Mouse (Mus musculus): Measurements from ENCODE around the gene Pla2g10. TPM values are rescaled to one million over a fixed set of nuclear protein-coding genes. Genes with fewer than 3 reads are reported as not detected.
A peak's percentile ranks its signal among the peaks of the same experiment; 100 is the strongest.
"Not testable (repeated sequence)": the region's sequence is repeated elsewhere in the genome, so short reads cannot be mapped to it uniquely, and the experiment has no call there.

The Pla2g10 gene
- polyA plus RNA-seq, 2 experiments from 2014 or later = not detected

DNA sequence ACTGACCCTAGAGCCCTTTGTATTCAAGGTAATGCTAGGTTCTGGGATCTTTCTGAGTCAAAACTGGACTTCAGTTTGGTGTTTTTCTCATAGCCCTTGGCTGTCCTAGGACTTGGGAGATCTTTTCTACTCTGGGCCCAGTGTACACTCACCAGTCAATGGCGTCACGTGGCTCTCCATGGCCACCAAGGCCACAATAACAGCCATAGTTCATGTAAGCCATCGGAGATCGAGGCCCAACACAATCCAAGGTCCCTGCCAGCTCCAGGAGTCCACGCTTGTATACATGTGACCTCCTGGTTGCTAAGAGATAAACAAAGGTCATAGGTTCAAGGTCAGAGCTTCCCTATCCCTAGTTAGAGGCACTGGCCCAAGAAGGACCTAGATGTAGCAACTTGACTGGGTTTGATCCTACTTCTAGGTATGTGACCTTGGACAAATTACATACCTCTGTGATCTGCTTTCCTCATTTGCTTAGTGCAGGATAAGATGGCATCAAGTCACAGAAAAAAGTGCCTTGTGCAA, 2.9 kb downstream of the Pla2g10 start:
- no peak for ATAC-seq

DNA sequence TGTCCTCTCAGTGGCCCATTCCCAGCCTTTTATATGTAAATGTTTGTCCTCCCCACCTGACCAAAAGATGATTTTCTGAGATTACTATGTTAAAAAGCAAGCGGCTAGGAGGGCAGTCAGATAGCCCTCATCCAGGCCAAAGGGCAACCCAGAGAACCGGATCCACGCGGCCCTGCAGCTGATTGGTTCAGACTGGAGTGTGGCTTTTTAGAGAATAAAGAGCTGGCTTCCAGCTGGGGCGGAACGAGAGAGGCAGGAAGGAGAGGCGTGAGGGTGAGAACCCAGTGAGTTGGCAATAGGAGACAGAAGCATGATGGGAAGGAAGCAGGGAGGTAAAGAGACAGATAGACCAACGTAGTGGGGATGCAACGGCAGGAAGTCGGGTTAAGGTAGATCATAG, 7.8 kb downstream of the Pla2g10 start:
- ATAC-seq = no peak

DNA sequence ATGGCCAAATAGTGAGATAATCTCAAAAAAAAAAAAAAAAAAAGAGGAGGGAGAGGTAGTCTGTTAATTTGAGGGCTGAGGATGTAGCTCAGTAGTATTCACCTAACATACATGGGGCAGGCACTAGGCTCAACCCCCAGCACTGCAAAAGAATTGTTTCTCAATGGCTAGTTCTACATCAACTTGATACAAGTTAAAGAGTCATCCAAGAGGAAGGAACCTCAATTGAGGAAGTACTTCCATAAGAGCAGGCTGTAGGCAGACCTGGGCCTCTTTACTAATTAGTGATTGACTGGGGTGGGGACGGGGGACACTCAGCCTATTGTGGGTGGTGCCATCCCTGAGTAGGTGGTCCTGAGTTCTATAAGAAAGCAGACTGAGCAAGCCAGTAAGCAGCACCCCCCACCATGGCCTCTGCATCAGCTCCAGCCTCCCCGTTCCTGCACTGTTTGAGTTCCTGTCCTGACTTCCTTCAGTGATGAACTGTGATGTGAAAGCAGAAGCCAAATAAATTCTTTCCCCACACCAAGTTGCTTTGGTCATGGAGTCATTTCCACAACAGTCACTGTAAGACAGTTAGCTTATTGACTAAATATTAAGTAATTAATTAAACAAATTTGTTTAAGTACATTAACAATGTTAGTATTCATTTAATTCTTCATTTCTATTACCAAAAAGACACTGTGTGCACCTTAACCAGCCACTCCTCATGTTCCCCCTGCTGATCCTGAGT, 13.8 kb downstream of the Pla2g10 start:
- ATAC-seq = no peak

DNA sequence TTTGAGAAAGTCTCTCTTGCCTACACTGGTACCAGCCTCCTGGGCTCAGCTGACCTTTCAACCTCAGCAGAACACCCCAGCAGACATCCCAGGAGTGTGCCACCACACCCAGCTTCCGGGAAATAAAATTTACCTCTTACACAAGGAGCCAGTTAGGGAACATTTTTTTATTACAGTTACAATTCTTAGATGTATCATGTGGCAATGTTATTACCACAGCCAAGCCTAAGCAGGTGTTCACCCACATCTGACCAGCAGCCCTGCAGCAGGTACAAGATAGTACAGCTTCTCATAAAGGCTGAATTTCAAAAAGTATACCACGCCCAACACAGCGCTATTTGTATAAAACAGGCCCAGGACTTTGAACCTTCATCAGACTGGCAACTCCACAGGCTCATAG, 15.9 kb downstream of the Pla2g10 start:
- ATAC-seq = no peak

DNA sequence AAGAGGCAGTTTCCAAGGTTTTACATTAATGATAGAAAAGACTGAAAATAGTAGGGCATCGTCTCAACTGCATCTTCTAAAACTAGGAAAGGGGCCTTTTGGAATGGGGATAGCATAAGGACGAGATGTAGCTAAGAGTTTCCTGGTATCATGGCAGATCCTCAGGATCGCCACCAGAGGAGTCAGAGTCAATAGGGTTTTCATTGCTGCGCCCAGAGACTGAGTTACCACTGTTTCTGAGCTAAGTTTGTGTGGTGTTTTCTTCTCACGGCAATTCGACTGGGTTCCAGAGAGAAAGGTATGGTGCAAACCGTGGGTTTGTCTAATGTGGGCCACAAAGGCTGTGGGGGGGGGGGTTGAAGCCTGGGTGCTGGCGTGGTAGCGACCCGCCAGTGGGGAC, 26.1 kb downstream of the Pla2g10 start:
- ATAC-seq = no peak

DNA sequence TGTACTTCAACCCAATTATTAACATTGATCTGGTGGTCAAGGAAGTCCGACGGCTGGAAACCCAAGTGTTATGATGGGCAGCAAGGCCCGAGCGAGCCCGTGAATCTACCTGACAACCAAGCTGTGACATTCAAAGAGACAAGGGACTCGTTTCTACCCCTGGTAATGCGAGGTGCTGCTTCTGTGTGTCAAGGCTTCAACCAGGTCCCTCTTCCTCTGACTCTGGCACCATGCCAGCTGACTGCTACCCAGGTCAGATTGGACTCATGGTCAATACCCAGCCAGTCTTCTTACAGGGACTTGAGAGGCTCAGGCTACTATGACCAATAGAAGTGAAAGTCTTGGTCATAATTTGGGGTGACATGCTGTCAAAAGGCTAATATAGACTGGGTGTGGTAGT, 28.6 kb downstream of the Pla2g10 start:
- ATAC-seq = no peak

DNA sequence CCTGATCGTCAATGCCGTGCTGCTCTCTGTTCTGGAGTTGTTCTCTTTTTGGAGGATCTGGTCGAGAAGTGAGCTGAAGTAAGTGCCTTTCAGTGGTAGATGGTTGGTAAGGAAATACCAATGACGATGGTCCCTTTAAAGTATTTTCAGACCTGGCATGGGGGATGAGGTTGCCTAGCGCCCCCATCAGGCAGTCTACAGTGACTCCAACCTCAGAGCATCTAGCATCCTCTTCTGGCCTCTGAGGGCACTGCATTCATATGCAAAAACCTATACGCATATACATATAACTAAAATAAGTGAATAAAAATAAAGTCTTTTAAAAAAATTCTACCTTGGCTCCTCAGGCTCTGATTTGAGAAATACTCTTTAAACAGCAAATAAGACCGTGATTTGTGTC, 31.8 kb downstream of the Pla2g10 start:
- ATAC-seq = no peak

DNA sequence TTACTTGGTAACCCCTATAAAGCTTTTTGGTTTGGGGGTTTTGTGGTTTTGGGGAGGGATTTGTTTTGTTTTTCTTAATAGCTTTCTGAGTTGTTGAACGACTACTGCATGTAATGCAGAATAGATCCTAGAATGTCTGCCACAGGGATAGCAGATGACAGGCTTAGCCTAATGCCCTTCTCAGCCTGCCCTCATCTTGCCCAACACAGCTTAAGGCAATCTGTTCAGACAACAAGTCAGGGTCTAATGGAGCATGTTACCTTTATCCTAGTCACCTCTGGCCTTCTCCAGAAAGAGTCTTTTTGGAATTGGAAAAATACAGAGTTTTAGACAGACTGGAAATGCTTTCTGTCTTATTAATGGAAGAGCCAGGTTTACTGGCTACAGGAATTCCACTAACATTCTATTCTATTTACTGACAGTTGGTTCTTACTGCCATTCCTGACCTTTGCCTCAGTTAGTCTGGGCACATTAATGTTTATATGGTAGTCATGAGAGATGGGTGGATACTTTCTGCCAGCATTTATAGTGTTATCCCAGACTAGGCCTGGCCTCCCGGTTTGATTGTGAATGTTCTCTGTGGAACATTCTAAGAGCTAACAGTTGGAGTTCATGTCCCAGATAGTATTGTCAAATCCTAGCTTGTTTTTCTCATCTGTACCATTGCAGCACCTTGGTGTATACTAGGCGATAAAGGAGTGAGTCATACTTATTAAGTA, 52.0 kb downstream of the Pla2g10 start:
- no peak for ATAC-seq

DNA sequence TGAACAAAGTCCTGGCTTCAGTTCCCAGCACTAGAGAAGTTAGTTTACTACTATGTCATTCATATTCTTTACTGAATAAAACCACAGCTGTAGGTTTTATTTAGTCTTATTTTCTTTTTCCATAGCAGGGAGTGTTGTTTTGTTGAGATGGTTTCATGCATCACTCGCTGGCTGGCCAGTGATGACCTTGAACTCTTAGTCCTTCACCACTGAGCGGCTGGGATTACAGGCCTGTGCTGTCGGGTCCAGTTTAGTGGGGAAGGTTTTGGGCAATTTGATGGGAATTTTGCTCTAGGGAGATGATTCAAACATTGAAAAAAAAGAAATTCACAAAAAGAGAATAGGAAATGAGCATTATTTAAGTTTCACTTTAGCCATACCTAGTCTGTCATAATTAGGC, 56.3 kb downstream of the Pla2g10 start:
- ATAC-seq = no peak

DNA sequence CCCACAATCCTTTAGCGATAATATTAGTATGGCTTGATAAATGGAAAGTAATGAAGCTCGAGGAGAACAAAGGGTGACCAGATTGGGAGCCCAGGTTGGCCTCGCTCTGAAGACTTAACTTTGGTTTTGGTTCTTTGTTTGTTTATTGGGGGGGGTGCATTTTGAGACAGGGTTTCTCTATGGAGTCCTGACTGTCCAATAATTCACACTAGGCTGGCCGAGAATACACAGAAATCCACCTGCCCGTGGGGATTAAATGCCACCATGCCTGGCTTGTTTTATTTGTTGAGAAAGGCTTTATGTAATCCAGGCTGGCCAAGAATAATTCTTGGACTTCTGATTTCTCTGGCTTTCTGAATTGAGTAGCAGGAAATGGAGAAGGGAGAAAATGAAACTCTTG, 57.7 kb downstream of the Pla2g10 start:
- no peak for ATAC-seq

DNA sequence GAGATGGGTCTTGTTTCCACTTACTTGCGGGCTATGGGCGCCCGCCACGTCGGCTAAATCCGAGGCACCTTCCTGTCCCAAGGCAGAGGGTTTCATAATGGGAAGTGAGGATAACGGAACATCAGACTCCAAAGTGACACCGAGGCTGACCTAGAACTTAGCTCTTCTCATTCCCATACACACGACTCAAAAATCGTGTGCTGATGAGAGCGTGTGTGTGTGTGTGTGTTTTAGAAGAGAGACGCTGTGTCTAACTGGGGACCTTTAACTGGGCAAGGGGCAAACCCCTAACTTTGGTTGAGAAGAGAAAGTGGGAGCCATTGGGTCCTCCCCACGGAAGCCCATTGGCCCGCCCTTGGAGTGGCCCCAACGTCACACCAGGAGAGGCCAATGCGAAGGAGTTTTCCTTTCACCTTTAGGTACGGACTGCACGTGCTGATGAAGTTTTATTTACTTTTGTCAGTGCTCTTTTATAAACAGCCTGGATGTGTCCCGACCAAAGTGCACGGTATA, 58.3 kb downstream of the Pla2g10 start:
- ATAC-seq = peak; percentile 59

DNA sequence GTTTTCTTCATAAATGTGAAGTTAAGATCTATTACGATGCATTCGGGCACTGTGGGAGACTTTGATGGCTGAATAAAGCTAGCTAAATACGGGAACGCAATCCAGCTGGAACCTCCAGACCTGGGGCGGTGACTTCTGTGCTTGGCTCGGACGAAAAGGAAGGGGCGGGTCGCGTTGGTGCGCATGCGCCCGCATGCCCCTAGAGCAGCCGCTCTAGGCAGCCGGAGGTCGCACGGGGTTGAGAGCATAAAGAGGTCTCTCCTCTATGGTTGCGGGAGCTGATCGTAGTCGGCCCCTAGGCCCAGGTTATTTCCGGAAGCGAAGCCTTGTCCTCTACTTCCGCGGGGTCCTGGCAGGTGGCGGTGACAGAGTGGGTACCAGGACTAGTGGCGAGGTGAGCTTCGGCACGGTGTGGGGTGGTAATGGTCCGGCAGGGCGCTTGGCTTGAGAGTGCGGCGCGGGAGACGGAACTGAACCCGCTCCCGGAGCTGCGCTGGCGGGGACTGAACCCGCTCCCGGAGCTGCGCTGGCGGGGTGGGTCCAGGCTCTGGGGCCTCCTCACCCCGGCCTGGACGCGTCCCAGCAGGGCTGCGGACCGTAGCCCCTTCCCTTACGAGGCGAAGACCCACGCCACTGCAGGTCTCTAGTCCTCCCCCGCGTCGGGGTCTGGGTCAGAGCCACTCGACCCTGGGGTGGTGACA, 58.9 kb downstream of the Pla2g10 start, which contains the start of the genes Bfar and 3110001I22Rik:
Gene Bfar (plus strand): TSS at position 174 of the 701 bp plus-strand sequence.
Gene 3110001I22Rik (plus strand): TSS at position 245 of the 701 bp plus-strand sequence.
- ATAC-seq = peak; percentile 70

DNA sequence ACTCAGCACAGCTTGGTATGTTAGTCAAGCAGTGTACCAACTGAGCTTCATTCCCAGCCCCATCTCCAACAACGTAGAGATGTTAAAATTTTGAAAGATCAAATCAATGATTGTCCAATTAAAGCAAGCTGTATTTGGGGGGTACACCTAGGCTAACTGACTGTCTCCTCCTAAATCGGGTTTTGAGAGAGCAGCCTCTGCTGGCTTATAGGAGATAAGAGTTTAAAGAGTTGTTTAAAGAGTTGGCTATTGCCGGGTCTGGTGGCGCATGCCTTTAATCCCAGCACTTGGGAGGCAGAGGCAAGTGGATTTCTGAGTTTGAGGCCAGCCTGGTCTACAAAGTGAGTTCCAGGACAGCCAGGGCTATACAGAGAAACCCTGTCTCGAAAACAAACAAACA, 59.9 kb downstream of the Pla2g10 start:
- not testable (repeated sequence) for ATAC-seq

DNA sequence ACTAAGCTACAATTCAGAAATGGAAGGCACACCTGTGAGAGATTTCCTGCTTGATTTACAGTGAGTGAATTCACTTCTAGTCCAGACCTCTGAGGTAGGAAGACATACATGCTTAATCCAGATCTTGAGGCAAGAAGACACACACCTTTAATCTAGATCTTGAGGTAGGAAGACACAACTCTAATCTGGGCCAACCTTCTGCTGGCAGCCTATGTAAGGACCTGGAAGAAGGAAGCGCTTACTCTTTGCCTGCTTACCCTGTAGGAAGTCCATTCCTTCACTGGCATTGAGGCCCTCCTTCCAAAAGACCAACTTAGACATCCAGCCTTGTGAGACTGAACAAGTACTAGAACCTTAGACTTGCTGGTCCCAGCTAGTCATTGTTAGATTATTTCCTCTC, 61.5 kb downstream of the Pla2g10 start:
- no peak for ATAC-seq

DNA sequence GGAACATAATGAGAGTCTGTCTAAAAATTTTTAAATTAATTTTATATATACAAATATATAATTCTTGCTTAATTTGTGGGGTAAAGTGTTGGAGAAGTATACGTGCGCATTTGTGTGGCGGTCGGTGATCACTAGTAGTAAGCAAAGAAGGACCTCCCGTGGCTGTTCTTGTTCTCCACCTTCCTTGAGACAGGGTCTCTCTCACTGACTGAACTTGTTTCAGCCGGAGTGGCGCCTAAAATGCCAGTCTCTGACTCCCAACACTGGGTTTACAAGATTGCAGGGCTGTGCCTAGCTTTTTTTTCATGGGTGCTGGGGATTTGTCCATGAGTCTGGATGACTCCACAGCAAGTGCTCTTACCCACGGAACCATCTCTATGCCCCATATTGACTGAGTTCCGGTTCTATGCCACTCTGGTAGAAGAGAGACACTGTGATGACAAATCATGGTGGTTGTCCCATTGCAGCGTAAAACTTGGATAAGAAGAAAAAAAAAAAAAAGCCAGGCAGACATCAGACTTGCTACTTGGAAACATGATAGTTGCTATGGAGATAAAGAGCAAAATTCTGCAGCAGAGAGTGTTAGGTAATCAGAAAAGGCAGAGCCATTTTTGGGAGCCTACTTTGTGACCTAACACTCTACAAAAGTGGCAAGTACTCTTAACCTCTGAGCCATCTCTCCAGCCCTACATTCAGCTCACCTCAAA, 62.2 kb downstream of the Pla2g10 start:
- ATAC-seq = no peak

DNA sequence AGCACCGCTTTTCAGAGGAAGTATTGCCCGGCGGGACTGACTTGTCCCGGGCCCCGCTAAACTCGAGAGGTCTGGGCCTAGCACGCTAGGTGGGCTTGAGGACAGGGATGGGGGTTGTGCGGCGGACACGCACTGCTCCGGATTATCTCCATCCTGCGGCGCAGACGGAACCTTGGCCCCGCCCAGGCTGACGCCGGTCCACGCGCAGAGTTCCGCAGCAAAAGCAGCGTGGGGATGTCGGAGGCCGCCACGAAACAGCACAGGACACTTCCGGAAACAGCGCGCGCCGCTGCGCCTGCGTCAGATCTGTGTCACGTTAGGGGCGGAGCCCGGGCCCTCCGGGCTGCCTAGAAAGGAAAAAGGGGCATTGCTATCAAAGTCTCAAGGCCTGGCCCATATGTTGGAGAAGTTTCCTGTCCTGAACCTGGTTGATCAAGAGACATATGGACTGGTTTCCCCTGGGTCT, 62.9 kb downstream of the Pla2g10 start, which contains the start of gene Parn:
Gene Parn (minus strand): TSS at position 293 of the 466 bp plus-strand sequence.
- peak; percentile 82 for ATAC-seq

Other genes starting within 250 kb of the Pla2g10 start
- gene Parn, start 62.8 kb downstream of the Pla2g10 start, polyA plus RNA-seq (2017; shearing (Covaris generic)) = 10 to 100 TPM; 36.0 to 41.4 TPM
- gene Bfar, start 59.1 kb downstream of the Pla2g10 start, polyA plus RNA-seq (2017; shearing (Covaris generic)) = 10 to 100 TPM; 60.0 to 64.7 TPM
- gene 3110001I22Rik, start 59.1 kb downstream of the Pla2g10 start, polyA plus RNA-seq (2017; shearing (Covaris generic)) = 1 to 10 TPM; 7.3 to 7.5 TPM
- gene Rrn3, start 49.7 kb upstream of the Pla2g10 start, polyA plus RNA-seq (2017; shearing (Covaris generic)) = 10 to 100 TPM; 54.1 to 65.3 TPM
- 100 to 1,000 TPM; 129 to 146 TPM for gene Ntan1, start 87.9 kb upstream of the Pla2g10 start, polyA plus RNA-seq (2017; shearing (Covaris generic))
- gene Pdxdc1, start 172.1 kb upstream of the Pla2g10 start, polyA plus RNA-seq (2017; shearing (Covaris generic)) = 10 to 100 TPM; 21.0 to 28.2 TPM
- under 1 TPM; 0.55 to 0.91 TPM for gene Mpv17l, start 172.2 kb upstream of the Pla2g10 start, polyA plus RNA-seq (2017; shearing (Covaris generic))

Measured in CD4-positive, CD25-positive, alpha-beta regulatory T cell, adult 4 months (primary cell).